Mouse (Mus musculus): ENCODE results near the gene Cnot11.
"Not testable (repeated sequence)": the region's sequence is repeated elsewhere in the genome, so short reads cannot be mapped to it uniquely, and the experiment has no call there.

Cnot11 gene

GRCm38 (mm10) chr1:39581215-39581614 lies 46.4 kb downstream of the Cnot11 start:
- DNase-seq: no peak

GRCm38 (mm10) chr1:39583173-39583572 lies 48.4 kb downstream of the Cnot11 start:
- no peak for DNase-seq

GRCm38 (mm10) chr1:39585416-39585815 lies 50.6 kb downstream of the Cnot11 start:
- no peak for DNase-seq

GRCm38 (mm10) chr1:39590193-39590592 lies 55.4 kb downstream of the Cnot11 start:
- no peak for DNase-seq

GRCm38 (mm10) chr1:39591557-39591956 lies 56.8 kb downstream of the Cnot11 start:
- not testable (repeated sequence) for DNase-seq

- no peak for DNase-seq
Observed at GRCm38 (mm10) chr1:39592090-39592489, 57.3 kb downstream of the Cnot11 start.

- DNase-seq: no peak
Observed at GRCm38 (mm10) chr1:39593836-39594235, 59.0 kb downstream of the Cnot11 start.

All from thymus, adult 18-20 months (tissue).